Mouse (Mus musculus) myocyte (in vitro differentiated cells): ENCODE data around the gene Vps9d1. TPM values are rescaled to one million over a fixed set of nuclear protein-coding genes. Genes with fewer than 3 reads are reported as not detected.

Source experiments
- H3K27me3 ChIP-seq: one replicate; pipeline ENCODE4 v1.6.1; 2011; ENCODE audit not compliant: control insufficient read depth, insufficient read depth, insufficient read length
- H3K36me3 ChIP-seq: one replicate; pipeline ENCODE4 v1.6.1; 2011; ENCODE audit not compliant: control insufficient read depth, insufficient read depth
- H3K4me2 ChIP-seq: one replicate; pipeline ENCODE4 v1.6.1; 2011; ENCODE audit warnings: low read depth, control low read depth
- H3K4me3 ChIP-seq: one replicate; pipeline ENCODE4 v1.5.1; 2011; ENCODE audit warnings: mild to moderate bottlenecking, control low read depth, moderate library complexity
- H3K79me2 ChIP-seq: one replicate; pipeline ENCODE4 v1.6.1; 2011; ENCODE audit not compliant: control insufficient read depth, insufficient read depth
- H3ac ChIP-seq: one replicate; pipeline ENCODE4 v1.6.1; 2011; ENCODE audit not compliant: control insufficient read depth, insufficient read length
- CEBPB ChIP-seq: IDR thresholded peaks from 2 replicates; pipeline ENCODE4 v1.6.1; 2011; ENCODE audit warnings: mild to moderate bottlenecking, moderate library complexity; ENCODE audit not compliant: poor library complexity, insufficient read depth, severe bottlenecking
- E2F4 ChIP-seq: IDR thresholded peaks from one replicate; pipeline ENCODE4 v1.6.1; 2011; ENCODE audit warnings: mild to moderate bottlenecking, control low read depth, moderate library complexity; ENCODE audit not compliant: insufficient read depth
- MAX ChIP-seq: IDR thresholded peaks from one replicate; pipeline ENCODE4 v1.6.1; 2011; ENCODE audit warnings: low read depth, mild to moderate bottlenecking, control low read depth
- MYOD1 ChIP-seq, 3 experiments: IDR thresholded peaks; one replicate each; pipeline ENCODE4 v1.6.1; 2011; ENCODE audit warnings: control low read depth in 2 of 3, low read depth in 2 of 3, mild to moderate bottlenecking in 2 of 3, moderate library complexity in 1 of 3; ENCODE audit not compliant: insufficient read length in 2 of 3, control insufficient read depth in 1 of 3
- MYOG ChIP-seq, 3 experiments: IDR thresholded peaks; one replicate each; pipeline ENCODE4 v1.6.1; 2011; ENCODE audit warnings: control low read depth in 2 of 3, low read depth in 2 of 3, mild to moderate bottlenecking in 2 of 3; ENCODE audit not compliant: insufficient read length in 2 of 3, control insufficient read depth in 1 of 3, insufficient read depth in 1 of 3
- POLR2A ChIP-seq: IDR thresholded peaks from one replicate; pipeline ENCODE4 v1.6.1; 2011; ENCODE audit warnings: low read depth, mild to moderate bottlenecking, control low read depth, moderate library complexity; ENCODE audit not compliant: insufficient read length
- POLR2AphosphoS2 ChIP-seq: IDR thresholded peaks from one replicate; pipeline ENCODE4 v1.6.1; 2011; ENCODE audit warnings: low read depth, control low read depth; ENCODE audit not compliant: insufficient read length
- REST ChIP-seq: IDR thresholded peaks from one replicate; pipeline ENCODE4 v1.6.1; 2011; ENCODE audit warnings: mild to moderate bottlenecking, control low read depth, moderate library complexity; ENCODE audit not compliant: insufficient read depth, insufficient read length
- SRF ChIP-seq: IDR thresholded peaks from one replicate; pipeline ENCODE4 v1.6.1; 2011; ENCODE audit warnings: low read depth; ENCODE audit not compliant: control insufficient read depth, insufficient read length
- TCF12 ChIP-seq: IDR thresholded peaks from one replicate; pipeline ENCODE4 v1.6.1; 2011; ENCODE audit warnings: mild to moderate bottlenecking, control low read depth; ENCODE audit not compliant: poor library complexity, insufficient read depth, severe bottlenecking
- TCF3 ChIP-seq: IDR thresholded peaks from one replicate; pipeline ENCODE4 v1.6.1; 2011; ENCODE audit warnings: low read depth, control low read depth; ENCODE audit not compliant: insufficient read length
- USF1 ChIP-seq: IDR thresholded peaks from one replicate; pipeline ENCODE4 v1.6.1; 2011; ENCODE audit warnings: low read depth, mild to moderate bottlenecking, control low read depth, moderate library complexity
- polyA plus RNA-seq: library from polyadenylated mRNA; unstranded; fragments of >200 nt; fragmentation: generic; extraction: Trizol; gene quantifications from one replicate; pipeline ENCODE4 v1.2.1, GENCODE M21; 2012; ENCODE audit warnings: missing spikeins

Gene Vps9d1
- polyA plus RNA-seq, 1 experiment, result 12.7 TPM

DNA sequence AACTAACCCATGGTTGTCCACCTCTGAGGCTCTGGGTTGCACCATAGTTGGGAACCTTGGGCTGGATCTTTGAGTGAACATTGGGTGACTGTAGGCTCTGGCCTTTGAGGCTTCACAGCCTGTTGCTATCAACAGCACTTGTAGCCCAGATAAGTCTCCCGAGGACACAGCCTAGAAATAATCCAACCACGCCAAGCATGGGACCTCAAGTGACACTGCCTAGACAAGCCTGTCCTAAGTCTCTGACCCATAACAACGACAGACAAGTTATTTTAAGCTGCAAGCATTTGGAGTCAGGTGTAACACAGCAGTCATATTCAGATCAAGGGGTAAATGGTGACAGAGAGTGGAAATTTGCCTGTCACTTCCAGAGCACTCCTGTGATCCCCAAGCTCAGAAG is 38.7 kb downstream of the Vps9d1 start:
- H3K36me3 ChIP-seq, result peaks cover 1% of the 10 kb centered on the region
- TF ChIP-seq CEBPB (no peak), POLR2AphosphoS2 (no peak), SRF (no peak), TCF3 (no peak), MAX (no peak), POLR2A (no peak), REST (no peak), MYOD1 (IDR thresholded peaks at IDR 0.05; ENCODE audit: control insufficient read depth in 1 of 3, insufficient read length in 2 of 3, low read depth in 2 of 3) (no peak), E2F4 (no peak), TCF12 (no peak), MYOG (IDR thresholded peaks at IDR 0.05; ENCODE audit: control insufficient read depth in 1 of 3, insufficient read depth in 1 of 3, insufficient read length in 2 of 3, low read depth in 2 of 3) (no peak), USF1 (no peak)
- H3K4me2 ChIP-seq, result no peak overlapping the region
- no peak overlapping the region for H3K4me3 ChIP-seq
- H3K79me2 ChIP-seq, result peaks cover 15% of the 10 kb centered on the region
- H3ac ChIP-seq, result no peak overlapping the region
- no peaks in the 10 kb centered on the region for H3K27me3 ChIP-seq

DNA sequence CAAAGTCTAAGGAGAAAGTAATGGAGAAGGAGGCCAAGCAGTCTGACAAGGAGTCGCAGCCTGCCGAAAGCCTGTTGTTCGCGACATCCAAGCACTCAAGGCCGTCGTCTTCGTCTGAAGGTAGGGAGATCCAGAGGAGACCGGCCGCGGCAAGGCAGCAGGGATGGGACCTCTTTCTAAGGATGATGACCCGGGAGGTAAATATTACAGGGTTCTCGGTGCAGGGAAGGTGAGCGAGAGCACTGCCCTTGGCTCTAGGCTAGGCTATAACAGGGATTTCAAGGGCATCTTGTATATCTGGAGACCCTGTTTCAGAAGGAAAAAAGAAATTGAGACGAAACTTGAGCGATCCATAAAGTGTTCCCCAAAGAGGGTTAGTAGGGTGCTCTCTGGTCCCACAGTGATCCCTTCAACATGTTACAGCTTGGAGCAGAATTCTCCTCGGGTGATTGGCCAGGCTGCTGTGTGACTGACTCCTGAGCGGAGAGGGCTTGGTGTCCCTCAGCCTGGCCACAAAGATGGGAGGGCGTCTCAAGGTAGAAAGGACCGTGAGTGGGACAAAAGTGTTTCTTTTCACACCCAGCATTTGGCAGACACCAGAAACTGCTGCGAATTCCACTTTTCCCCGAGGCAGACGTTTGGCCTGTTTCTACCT is 40.9 kb downstream of the Vps9d1 start:
- peak overlapping the region; percentile 85 for H3K4me3 ChIP-seq
- H3K79me2 ChIP-seq, result peaks cover 15% of the 10 kb centered on the region

DNA sequence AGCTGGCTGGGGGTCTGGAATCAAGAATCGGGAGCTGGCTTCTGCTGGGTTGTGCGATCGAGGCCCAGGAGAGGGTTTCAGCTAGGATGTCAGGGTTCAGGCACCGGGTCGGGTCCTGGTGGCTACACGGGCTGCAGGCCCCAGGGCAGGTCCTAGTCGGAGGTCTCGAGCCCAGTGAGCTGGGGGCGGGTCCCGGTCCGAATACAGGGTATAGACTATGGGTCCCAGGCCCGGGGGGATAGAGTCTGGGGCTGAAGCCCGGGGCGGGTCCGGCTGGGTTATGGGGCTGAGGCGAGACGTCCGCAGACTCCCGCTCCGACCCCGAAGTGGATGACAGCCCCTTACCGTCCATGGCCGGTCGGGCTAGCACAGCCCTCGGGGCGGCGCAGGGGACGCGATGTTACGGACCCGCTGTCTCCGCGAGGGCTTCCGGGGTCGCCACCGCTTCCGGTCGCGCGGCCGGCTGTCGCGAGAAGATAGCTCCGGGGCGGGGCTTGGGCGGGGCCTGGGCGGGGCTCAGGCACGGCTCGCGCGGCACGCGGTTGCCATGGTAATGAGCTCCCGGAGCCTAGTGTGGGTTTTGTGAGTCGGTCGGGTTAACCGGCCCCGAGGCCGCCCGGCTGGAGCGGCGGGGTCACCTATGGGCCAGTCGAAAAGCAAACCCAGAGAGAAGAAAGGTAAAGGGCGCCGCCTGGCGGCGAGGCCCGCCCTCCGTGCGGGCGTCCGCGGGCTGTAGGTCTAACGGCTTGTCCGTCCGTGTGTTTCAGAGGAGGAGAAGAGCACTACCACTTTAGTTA is 41.6 kb downstream of the Vps9d1 start, which contains the start of the genes Chmp1a and Spata33:
Gene Chmp1a (minus strand): TSS at position 443 of the 797 bp plus-strand sequence.
Gene Spata33 (plus strand): TSS at position 512 of the 797 bp plus-strand sequence.
- H3K36me3 ChIP-seq, result peaks cover 15% of the 10 kb centered on the region
- peak within 1 kb of the TSS; percentile 85 for H3K4me3 ChIP-seq
- H3ac ChIP-seq, result peak within 1 kb of the TSS; percentile 63
- H3K27me3 ChIP-seq, result no peaks in the 10 kb centered on the region
- TF ChIP-seq POLR2AphosphoS2 (peak; percentile 92), E2F4 (no peak), POLR2A (peak; percentile 90)
- H3K79me2 ChIP-seq, result peaks cover 15% of the 10 kb centered on the region
- peak within 1 kb of the TSS; percentile 89 for H3K4me2 ChIP-seq

More for the DNA sequence above, 40.9 kb downstream of the Vps9d1 start:
- Histone ChIP-seq H3K4me2 (peak overlapping the region; percentile 87), H3K36me3 (peaks cover 11% of the 10 kb centered on the region), H3K27me3 (no peaks in the 10 kb centered on the region), H3ac (peak overlapping the region; percentile 63)
- no peak for TF ChIP-seq SRF
- no peak for TF ChIP-seq POLR2A
- TF ChIP-seq TCF12, result no peak
- TF ChIP-seq POLR2AphosphoS2, result no peak
- no peak for TF ChIP-seq MYOD1 (IDR thresholded peaks at IDR 0.05; ENCODE audit: control insufficient read depth in 1 of 3, insufficient read length in 2 of 3, low read depth in 2 of 3)
- TF ChIP-seq MAX, result no peak
- no peak for TF ChIP-seq USF1
- TF ChIP-seq MYOG (IDR thresholded peaks at IDR 0.05; ENCODE audit: control insufficient read depth in 1 of 3, insufficient read depth in 1 of 3, insufficient read length in 2 of 3, low read depth in 2 of 3), result no peak
- no peak for TF ChIP-seq REST
- TF ChIP-seq CEBPB, result no peak
- TF ChIP-seq E2F4, result no peak
- no peak for TF ChIP-seq TCF3

DNA sequence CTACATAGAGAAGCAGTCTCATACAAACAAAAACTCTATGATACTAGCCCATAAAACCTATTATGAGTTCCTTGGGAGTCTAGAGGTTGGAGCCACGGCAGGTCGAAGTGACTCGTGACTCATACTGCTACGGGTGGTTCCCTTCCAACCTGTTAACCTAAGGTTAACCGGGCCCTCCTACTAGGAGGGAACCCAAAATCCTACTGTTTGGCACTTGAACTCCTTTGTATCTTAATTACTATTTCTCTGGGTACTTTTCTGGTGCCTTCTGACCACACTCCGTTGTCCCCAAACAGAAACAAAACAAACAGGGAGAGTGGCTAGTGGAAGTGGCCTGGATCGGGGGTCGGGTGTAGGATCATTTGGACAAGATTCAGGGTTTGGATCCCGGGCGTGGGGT is 42.3 kb downstream of the Vps9d1 start:
- peaks cover 15% of the 10 kb centered on the region for H3K36me3 ChIP-seq
- peak overlapping the region; percentile 63 for H3ac ChIP-seq
- H3K79me2 ChIP-seq, result peaks cover 15% of the 10 kb centered on the region
- peak overlapping the region; percentile 89 for H3K4me2 ChIP-seq
- H3K4me3 ChIP-seq, result peak overlapping the region; percentile 85
- H3K27me3 ChIP-seq, result no peaks in the 10 kb centered on the region
- TF ChIP-seq MAX, result no peak
- TF ChIP-seq CEBPB, result no peak
- TF ChIP-seq USF1, result no peak
- no peak for TF ChIP-seq TCF3
- no peak for TF ChIP-seq POLR2A

GRCm38 (mm10) chr8:123203571-123203970 is 50.6 kb downstream of the Vps9d1 start:
- H3K4me2 ChIP-seq, result no peak overlapping the region
- peaks cover 10% of the 10 kb centered on the region for H3K36me3 ChIP-seq
- no peak overlapping the region for H3K4me3 ChIP-seq
- no peak overlapping the region for H3ac ChIP-seq
- peaks cover 3% of the 10 kb centered on the region for H3K27me3 ChIP-seq
- no peaks in the 10 kb centered on the region for H3K79me2 ChIP-seq
- TF ChIP-seq MYOD1 (IDR thresholded peaks at IDR 0.05; ENCODE audit: control insufficient read depth in 1 of 3, insufficient read length in 2 of 3, low read depth in 2 of 3) (no peak), MYOG (IDR thresholded peaks at IDR 0.05; ENCODE audit: control insufficient read depth in 1 of 3, insufficient read depth in 1 of 3, insufficient read length in 2 of 3, low read depth in 2 of 3) (no peak), POLR2AphosphoS2 (no peak), SRF (no peak), USF1 (no peak), TCF3 (no peak), POLR2A (no peak), REST (no peak), MAX (no peak), E2F4 (no peak), TCF12 (no peak), CEBPB (no peak)
